Mouse (Mus musculus): ENCODE data around the gene Ndrg2. TPM values are rescaled to one million over a fixed set of nuclear protein-coding genes. Genes with fewer than 3 reads are reported as not detected.
A peak's percentile ranks its signal among the peaks of the same experiment; 100 is the strongest.
"Not testable (repeated sequence)": the region's sequence is repeated elsewhere in the genome, so short reads cannot be mapped to it uniquely, and the experiment has no call there.

The Ndrg2 gene
- polyA plus RNA-seq, 1 experiment, result 235 TPM

- 47% methylated on average over 10 of the region's 10 CpGs for WGBS
- Histone ChIP-seq H3K4me1 (ENCODE audit: control insufficient read depth, insufficient read depth, low read length) (no peaks in the 10 kb centered on the region), H3K27ac (ENCODE audit: insufficient read depth, low read depth, low read length) (no peak overlapping the region), H3K4me3 (ENCODE audit: insufficient read depth, low read depth, low read length) (no peak overlapping the region), H3K36me3 (ENCODE audit: control insufficient read depth, insufficient read depth, low read length) (no peaks in the 10 kb centered on the region), H3K27me3 (replicated peaks; ENCODE audit: control insufficient read depth, insufficient read depth, low read length) (no peaks in the 10 kb centered on the region)
- no peak for TF ChIP-seq POLR2A (IDR thresholded peaks at IDR 0.05; ENCODE audit: low read depth, low read length)
- TF ChIP-seq CTCF (conservative IDR thresholded peaks at IDR 0.05; ENCODE audit: insufficient read depth, insufficient read length, low read depth, low read length), result no peak
- no peak for DNase-seq
Observed at GRCm38 (mm10) chr14:51932092-51933020, 18.4 kb upstream of the Ndrg2 start.

- 31% methylated on average over 5 of the region's 5 CpGs for WGBS
- Histone ChIP-seq H3K4me3 (ENCODE audit: insufficient read depth, low read depth, low read length) (no peak overlapping the region), H3K27me3 (replicated peaks; ENCODE audit: control insufficient read depth, insufficient read depth, low read length) (no peaks in the 10 kb centered on the region), H3K36me3 (ENCODE audit: control insufficient read depth, insufficient read depth, low read length) (no peaks in the 10 kb centered on the region), H3K4me1 (ENCODE audit: control insufficient read depth, insufficient read depth, low read length) (no peaks in the 10 kb centered on the region), H3K27ac (ENCODE audit: insufficient read depth, low read depth, low read length) (no peak overlapping the region)
- DNase-seq, result peak; percentile 86
- peak; percentile 85 for TF ChIP-seq CTCF (conservative IDR thresholded peaks at IDR 0.05; ENCODE audit: insufficient read depth, insufficient read length, low read depth, low read length)
- TF ChIP-seq POLR2A (IDR thresholded peaks at IDR 0.05; ENCODE audit: low read depth, low read length), result no peak
Observed at GRCm38 (mm10) chr14:51930824-51931223, 16.9 kb upstream of the Ndrg2 start.

GRCm38 (mm10) chr14:51929968-51930367 lies 16.0 kb upstream of the Ndrg2 start:
- TF ChIP-seq POLR2A (IDR thresholded peaks at IDR 0.05; ENCODE audit: low read depth, low read length), result no peak
- Histone ChIP-seq H3K36me3 (ENCODE audit: control insufficient read depth, insufficient read depth, low read length) (no peaks in the 10 kb centered on the region), H3K4me3 (ENCODE audit: insufficient read depth, low read depth, low read length) (no peak overlapping the region), H3K27ac (ENCODE audit: insufficient read depth, low read depth, low read length) (peak overlapping the region; percentile 21; the same call in 1 of the 2 replicates), H3K4me1 (ENCODE audit: control insufficient read depth, insufficient read depth, low read length) (no peaks in the 10 kb centered on the region), H3K27me3 (replicated peaks; ENCODE audit: control insufficient read depth, insufficient read depth, low read length) (no peaks in the 10 kb centered on the region)
- no peak for DNase-seq
- 79% methylated on average over 9 of the region's 9 CpGs for WGBS

- peak; percentile 84 for DNase-seq
- H3K27me3 ChIP-seq (replicated peaks; ENCODE audit: control insufficient read depth, insufficient read depth, low read length), result no peaks in the 10 kb centered on the region
- H3K4me3 ChIP-seq (ENCODE audit: insufficient read depth, low read depth, low read length), result no peak overlapping the region
- no peaks in the 10 kb centered on the region for H3K4me1 ChIP-seq (ENCODE audit: control insufficient read depth, insufficient read depth, low read length)
- no peaks in the 10 kb centered on the region for H3K36me3 ChIP-seq (ENCODE audit: control insufficient read depth, insufficient read depth, low read length)
- TF ChIP-seq POLR2A (IDR thresholded peaks at IDR 0.05; ENCODE audit: low read depth, low read length), result no peak
- no peak for TF ChIP-seq CTCF (conservative IDR thresholded peaks at IDR 0.05; ENCODE audit: insufficient read depth, insufficient read length, low read depth, low read length)
- 61% methylated on average over 8 of the region's 8 CpGs for WGBS
- peak overlapping the region; percentile 41; the same call in 1 of the 2 replicates for H3K27ac ChIP-seq (ENCODE audit: insufficient read depth, low read depth, low read length)
Observed at GRCm38 (mm10) chr14:51929309-51929943, 15.5 kb upstream of the Ndrg2 start.

- 97% methylated on average over 11 of the region's 11 CpGs for WGBS
- DNase-seq; H3K4me1 ChIP-seq (ENCODE audit: control insufficient read depth, insufficient read depth, low read length); H3K27ac ChIP-seq (ENCODE audit: insufficient read depth, low read depth, low read length); H3K4me3 ChIP-seq (ENCODE audit: insufficient read depth, low read depth, low read length); H3K36me3 ChIP-seq (ENCODE audit: control insufficient read depth, insufficient read depth, low read length); H3K27me3 ChIP-seq (replicated peaks; ENCODE audit: control insufficient read depth, insufficient read depth, low read length): not testable (repeated sequence)
Observed at GRCm38 (mm10) chr14:51926930-51927329, 13.0 kb upstream of the Ndrg2 start.

- Histone ChIP-seq H3K4me3 (ENCODE audit: insufficient read depth, low read depth, low read length) (no peak overlapping the region), H3K27ac (ENCODE audit: insufficient read depth, low read depth, low read length) (no peak overlapping the region), H3K36me3 (ENCODE audit: control insufficient read depth, insufficient read depth, low read length) (no peaks in the 10 kb centered on the region), H3K4me1 (ENCODE audit: control insufficient read depth, insufficient read depth, low read length) (no peaks in the 10 kb centered on the region), H3K27me3 (replicated peaks; ENCODE audit: control insufficient read depth, insufficient read depth, low read length) (no peaks in the 10 kb centered on the region)
- 84% methylated on average over 4 of the region's 4 CpGs for WGBS
- no peak for DNase-seq
- TF ChIP-seq CTCF (conservative IDR thresholded peaks at IDR 0.05; ENCODE audit: insufficient read depth, insufficient read length, low read depth, low read length), result no peak
- no peak for TF ChIP-seq POLR2A (IDR thresholded peaks at IDR 0.05; ENCODE audit: low read depth, low read length)
Observed at GRCm38 (mm10) chr14:51923492-51923891, 9.5 kb upstream of the Ndrg2 start.

- 98% methylated on average over 2 of the region's 2 CpGs for WGBS
- DNase-seq, result no peak
- H3K36me3 ChIP-seq (ENCODE audit: control insufficient read depth, insufficient read depth, low read length), result no peaks in the 10 kb centered on the region
- H3K27ac ChIP-seq (ENCODE audit: insufficient read depth, low read depth, low read length), result no peak overlapping the region
- no peaks in the 10 kb centered on the region for H3K27me3 ChIP-seq (replicated peaks; ENCODE audit: control insufficient read depth, insufficient read depth, low read length)
- TF ChIP-seq POLR2A (IDR thresholded peaks at IDR 0.05; ENCODE audit: low read depth, low read length), result no peak
- no peak for TF ChIP-seq CTCF (conservative IDR thresholded peaks at IDR 0.05; ENCODE audit: insufficient read depth, insufficient read length, low read depth, low read length)
- no peaks in the 10 kb centered on the region for H3K4me1 ChIP-seq (ENCODE audit: control insufficient read depth, insufficient read depth, low read length)
- H3K4me3 ChIP-seq (ENCODE audit: insufficient read depth, low read depth, low read length), result no peak overlapping the region
Observed at GRCm38 (mm10) chr14:51922910-51923309, 9.0 kb upstream of the Ndrg2 start.

All from kidney, adult 2 months (tissue).